Mouse (Mus musculus) R1 (cell line): Measurements from ENCODE around the gene Gm9507.
"Not testable (repeated sequence)": the region's sequence is repeated elsewhere in the genome, so short reads cannot be mapped to it uniquely, and the experiment has no call there.

Experiments used
- DNase-seq: peaks from one replicate; pipeline ENCODE4 v3.0.0-alpha.2; 2018; ENCODE audit warnings: low read depth, low spot score

Gene Gm9507

GRCm38 (mm10) chr10:77772142-77772541, 39.5 kb downstream of the Gm9507 start:
- DNase-seq, result not testable (repeated sequence)

GRCm38 (mm10) chr10:77771225-77771624, 40.4 kb downstream of the Gm9507 start, which contains the start of gene Gm3238:
Gm3238 (minus strand) TSS chr10:77771325.
- not testable (repeated sequence) for DNase-seq

GRCm38 (mm10) chr10:77769727-77770126, 41.9 kb downstream of the Gm9507 start:
- DNase-seq, result no peak
